Mouse (Mus musculus) olfactory bulb, adult 2 months (tissue): ENCODE results near the gene Slc22a15.

Source experiments
- CTCF ChIP-seq: fragments of 200-500 bp; IDR thresholded peaks from 2 replicates; pipeline ENCODE4 v1.5.1; 2012; ENCODE audit warnings: low read depth, mild to moderate bottlenecking, low read length, moderate library complexity; ENCODE audit not compliant: insufficient read depth
- POLR2A ChIP-seq: fragments of 200-500 bp; IDR thresholded peaks from 2 replicates; pipeline ENCODE4 v1.6.1; 2012; ENCODE audit warnings: mild to moderate bottlenecking, low read depth, low read length, moderate library complexity; ENCODE audit not compliant: insufficient read depth

- no peak for TF ChIP-seq CTCF
- no peak for TF ChIP-seq POLR2A
These were observed 9.6 kb upstream of the Slc22a15 start for GRCm38 (mm10) chr3:101933820-101934219.
